Comparison of ENCODE assay signal across 8 mouse cellular contexts in the genomic region with DNA sequence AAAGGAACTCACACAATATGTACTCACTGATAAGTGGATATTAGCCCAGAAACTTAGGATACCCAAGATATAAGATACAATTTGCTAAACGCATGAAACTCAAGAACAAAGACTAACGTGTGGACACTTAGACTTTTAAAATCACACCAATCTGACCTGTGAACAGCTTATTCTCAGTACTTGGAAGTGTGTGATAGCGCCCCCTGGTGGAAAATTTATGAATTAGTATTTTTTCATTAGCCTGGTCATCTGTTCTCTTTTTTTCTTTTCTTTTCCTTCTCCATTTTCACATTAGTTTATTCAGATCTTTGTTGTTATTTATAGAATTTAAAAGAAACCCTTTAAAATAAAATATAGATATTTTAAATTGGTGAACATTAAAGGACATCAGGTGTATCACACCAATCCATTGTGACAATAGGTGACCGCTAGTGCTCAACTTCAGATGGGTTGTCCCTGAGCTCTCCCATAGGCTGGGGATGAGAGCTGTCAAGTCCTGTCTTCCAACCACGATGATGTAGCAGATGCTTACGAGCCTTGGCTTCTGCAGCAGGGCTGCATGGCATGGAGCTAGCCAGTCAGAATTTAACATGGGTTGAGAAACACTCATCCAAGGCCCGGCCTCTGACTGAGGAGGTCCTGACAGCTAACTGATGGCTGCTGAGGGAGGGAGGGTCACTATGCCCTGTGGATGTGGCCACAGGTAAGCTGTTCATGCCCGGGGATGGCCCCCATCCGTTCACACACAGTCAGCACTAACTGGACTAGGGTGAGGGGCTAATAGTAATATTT. TPM values are rescaled to one million over a fixed set of nuclear protein-coding genes. Genes with fewer than 3 reads are reported as not detected.
A peak's percentile ranks its signal among the peaks of the same experiment; 100 is the strongest.
DNase-seq lines count a peak whose midpoint lies in the region; ATAC-seq and TF ChIP-seq lines count a peak whose summit lies in the region.

No protein-coding gene starts in this region.

- H3K4me2 ChIP-seq in CH12.LX (ENCODE audit: insufficient read depth, low read depth, poor library complexity, severe bottlenecking): no peak overlapping the region
- H3K4me2 ChIP-seq in hindbrain, postnatal 0 days (ENCODE audit: low read depth, low read length): no peak overlapping the region

- ATAC-seq in hindbrain, postnatal 0 days: peak; percentile 59

- TF ChIP-seq EP300 in CH12.LX (IDR thresholded peaks at IDR 0.05; ENCODE audit: low read length): no peak

- no peak overlapping the region for H3K9ac ChIP-seq in CH12.LX (ENCODE audit: insufficient read depth, low read depth)
- H3K9ac ChIP-seq in hindbrain, postnatal 0 days (replicated peaks; ENCODE audit: low read length): no peak overlapping the region

- no peaks in the 10 kb centered on the region for H3K4me1 ChIP-seq in kidney, adult 2 months (ENCODE audit: control insufficient read depth, insufficient read depth, low read length)
- no peaks in the 10 kb centered on the region for H3K4me1 ChIP-seq in CH12.LX (ENCODE audit: control insufficient read depth in 1 of 2, insufficient read depth in 2 of 2)
- H3K4me1 ChIP-seq in hindbrain, postnatal 0 days (ENCODE audit: insufficient read depth, low read length): no peaks in the 10 kb centered on the region

- peak; percentile 73 for TF ChIP-seq RAD21 in CH12.LX (IDR thresholded peaks at IDR 0.05; ENCODE audit: low read depth, low read length)

- dilution Hi-C loops in CH12.LX (cut with MboI; ENCODE audit: extremely low pct_ligation_motif_present, extremely low pct_unique_long_range_greater_than_20kb, low sequenced_read_pairs): no loop called here

- no peaks in the 10 kb centered on the region for H3K79me2 ChIP-seq in CH12.LX (replicated peaks; ENCODE audit: control insufficient read depth, extremely low read depth, insufficient read depth, poor library complexity, severe bottlenecking)

- peak; percentile 69 for DNase-seq in kidney, adult 2 months
- no peak for DNase-seq in kidney, postnatal 10 days
- DNase-seq in CH12.LX (ENCODE audit: extremely low read depth) (peak; percentile 60), R1 (ENCODE audit: low read depth, low spot score) (peak; percentile 52)
- peak; percentile 72 for DNase-seq in hindbrain, postnatal 0 days (ENCODE audit: low spot score)
- DNase-seq in telencephalon, adult 2 months (ENCODE audit: low read depth, low spot score): peak; percentile 21
- no peak for DNase-seq in spleen, postnatal 14 days (ENCODE audit: low spot score in 2 of 2)
- DNase-seq in thymus, postnatal 36 days: no peak

- H3K27me3 ChIP-seq in kidney, adult 2 months (replicated peaks; ENCODE audit: control insufficient read depth, insufficient read depth, low read length): no peaks in the 10 kb centered on the region
- H3K27me3 ChIP-seq in CH12.LX (replicated peaks): no peaks in the 10 kb centered on the region
- no peaks in the 10 kb centered on the region for H3K27me3 ChIP-seq in hindbrain, postnatal 0 days (ENCODE audit: insufficient read depth, low read length)

- no peaks in the 10 kb centered on the region for H3K36me3 ChIP-seq in kidney, adult 2 months (ENCODE audit: control insufficient read depth, insufficient read depth, low read length)
- H3K36me3 ChIP-seq in CH12.LX (replicated peaks in 1 of 2; ENCODE audit: control insufficient read depth in 1 of 2, insufficient read depth in 1 of 2, low read length in 1 of 2): no peaks in the 10 kb centered on the region
- no peaks in the 10 kb centered on the region for H3K36me3 ChIP-seq in hindbrain, postnatal 0 days (ENCODE audit: insufficient read depth, low read length)

- TF ChIP-seq POLR2A in kidney, adult 2 months (IDR thresholded peaks at IDR 0.05; ENCODE audit: low read depth, low read length): no peak
- no peak for TF ChIP-seq POLR2A in CH12.LX (IDR thresholded peaks at IDR 0.05; ENCODE audit: low read depth, low read length)

- H3K27ac ChIP-seq in kidney, adult 2 months (ENCODE audit: insufficient read depth, low read depth, low read length): no peak overlapping the region
- H3K27ac ChIP-seq in CH12.LX (ENCODE audit: insufficient read depth, low read depth): no peak overlapping the region
- no peak overlapping the region for H3K27ac ChIP-seq in hindbrain, postnatal 0 days

- WGBS in kidney, adult 2 months: 47% methylated on average over 9 of the region's 9 CpGs
- WGBS in hindbrain, postnatal 0 days: 49% methylated on average over 9 of the region's 9 CpGs

- in situ Hi-C loops in CH12.LX (cut with MboI; ENCODE audit: low pct_ligation_motif_present, low pct_unique_long_range_greater_than_20kb, low sequenced_read_pairs): no loop called here

- 0 out of 2 replicates have a peak, but pooled peaks have one; percentile 13 for TF ChIP-seq CTCF in kidney, adult 2 months (conservative IDR thresholded peaks at IDR 0.05; ENCODE audit: insufficient read depth, insufficient read length, low read depth, low read length)
- TF ChIP-seq CTCF in CH12.LX (conservative IDR thresholded peaks at IDR 0.05 in 1 of 2, IDR thresholded peaks at IDR 0.05 in 1 of 2; ENCODE audit: low read depth in 2 of 2, low read length in 2 of 2): peak; percentile 23 to 78; a peak in 3 of 4 replicates
- peak; percentile 69 for TF ChIP-seq CTCF in hindbrain, postnatal 0 days (IDR thresholded peaks at IDR 0.05; ENCODE audit: low read depth)

- no peak overlapping the region for H3K4me3 ChIP-seq in kidney, adult 2 months (ENCODE audit: insufficient read depth, low read depth, low read length)
- no peak overlapping the region for H3K4me3 ChIP-seq in CH12.LX (replicated peaks in 1 of 3; ENCODE audit: low read depth in 2 of 3, low read length in 2 of 3, poor library complexity in 1 of 3)
- H3K4me3 ChIP-seq in hindbrain, postnatal 0 days (ENCODE audit: low read length): no peak overlapping the region

- H3K9me3 ChIP-seq in CH12.LX (replicated peaks; ENCODE audit: low read length): no peaks in the 10 kb centered on the region
- no peaks in the 10 kb centered on the region for H3K9me3 ChIP-seq in hindbrain, postnatal 0 days (ENCODE audit: low read length)

TF ChIP-seq in CH12.LX, 34 proteins besides CTCF, POLR2A, EP300 and RAD21:
- TF ChIP-seq JUN (IDR thresholded peaks at IDR 0.05; ENCODE audit: insufficient read depth, low read depth, low read length) (no peak), SMC3 (IDR thresholded peaks at IDR 0.05; ENCODE audit: low read depth, low read length) (peak; percentile 85)

RNA-seq across cellular contexts. Expression of a gene that starts 35.6 kb away (rescaled TPM):
- polyA plus RNA-seq in kidney, adult 2 months (2012; rRNA removed): 26.2 and 26.4 TPM in 2 replicates
- total RNA-seq in CH12.LX (2012; rRNA removed) (31.6 and 37.1 TPM in 2 replicates), CH12.LX (2014; rRNA removed) (23.6 and 35.3 TPM in 2 replicates)
- 34.4 and 35.5 TPM in 2 replicates for polyA plus RNA-seq in CH12.LX (2012; ENCODE audit: insufficient read length, low read depth)
- total RNA-seq in hindbrain, postnatal 0 days (2014; rRNA removed): 41.9 and 44.5 TPM in 2 replicates
- polyA plus RNA-seq in hindbrain, postnatal 0 days (2015; fragmentation: Nextera tagmentation; extraction: Ambion mirVana): 24.7 and 26.1 TPM in 2 replicates

Comparison
In these comparisons a context has a peak if more than half of its experiments do, and no peak if none do; other contexts are left out.
1. DNase-seq: peak in kidney, adult 2 months (single experiment), CH12.LX (single experiment), R1 (single experiment), hindbrain, postnatal 0 days (single experiment) and telencephalon, adult 2 months (single experiment); none in kidney, postnatal 10 days (single experiment), spleen, postnatal 14 days (0 of 2) and thymus, postnatal 36 days (0 of 2).
2. CTCF ChIP-seq: peak in every context shown above with its lines; median percentile 69 in hindbrain, postnatal 0 days; 50 in CH12.LX; 13 in kidney, adult 2 months.